Mouse (Mus musculus): ENCODE measurements around the gene Fubp3.

GRCm38 (mm10) chr2:31538745-31539144 is 33.7 kb upstream of the Fubp3 start:
- TF ChIP-seq CTCF (IDR thresholded peaks at IDR 0.05; ENCODE audit: control insufficient read depth, insufficient read depth, low read length) = no peak
- TF ChIP-seq POLR2A (IDR thresholded peaks at IDR 0.05; ENCODE audit: borderline replicate concordance, control insufficient read depth, low read depth, low read length) = no peak

Measured in bone marrow, adult 2 months (tissue).